Mouse (Mus musculus) neural tube, embryonic 12.5 days (tissue): ENCODE results near the gene Orc4. TPM values are rescaled to one million over a fixed set of nuclear protein-coding genes. Genes with fewer than 3 reads are reported as not detected.
A peak's percentile ranks its signal among the peaks of the same experiment; 100 is the strongest.

ENCODE experiments used
- ATAC-seq: fragments of 200-750 bp; cut with Nextera tagmentation; 2 replicates; pipeline ENCODE4 v1.8.0; 2017; ENCODE audit warnings: low read depth, mild to moderate bottlenecking, moderate TSS enrichment, moderate library complexity; ENCODE audit not compliant: low FRiP score
- H3K27ac ChIP-seq: fragments of 300-500 bp; sonication (generic); 2 replicates; pipeline ENCODE4 v1.5.1; 2016
- H3K27me3 ChIP-seq: fragments of 300-500 bp; sonication (generic); replicated peaks from 2 replicates; pipeline ENCODE4 v1.6.1; 2016; ENCODE audit warnings: mild to moderate bottlenecking
- H3K36me3 ChIP-seq: fragments of 300-500 bp; sonication (generic); 2 replicates; pipeline ENCODE4 v1.6.1; 2016; ENCODE audit warnings: mild to moderate bottlenecking
- H3K4me1 ChIP-seq: fragments of 300-500 bp; sonication (generic); 2 replicates; pipeline ENCODE4 v1.6.1; 2016
- H3K4me2 ChIP-seq: fragments of 300-500 bp; sonication (generic); replicated peaks from 2 replicates; pipeline ENCODE4 v1.6.1; 2016; ENCODE audit warnings: mild to moderate bottlenecking
- H3K4me3 ChIP-seq: fragments of 300-500 bp; sonication (generic); 2 replicates; pipeline ENCODE4 v1.5.1; 2016
- H3K9ac ChIP-seq: fragments of 300-500 bp; sonication (generic); 2 replicates; pipeline ENCODE4 v1.6.1; 2016; ENCODE audit warnings: mild to moderate bottlenecking
- H3K9me3 ChIP-seq: fragments of 300-500 bp; sonication (generic); 2 replicates; pipeline ENCODE4 v1.6.1; 2016; ENCODE audit warnings: mild to moderate bottlenecking
- WGBS: fragments of 180-500 bp; shearing (Covaris S2); methylation state at CpG from one replicate; pipeline ENCODE4 v1.1.7; 2016; 5-methylcytosine and 5-hydroxymethylcytosine counted together
- polyA plus RNA-seq: library from polyadenylated mRNA; unstranded; fragments of >200 nt; fragmentation: Nextera tagmentation; extraction: Ambion mirVana; gene quantifications from 2 replicates; pipeline ENCODE4 v1.2.1, GENCODE M21; 2016

Gene Orc4
- polyA plus RNA-seq = 110 and 129 TPM in 2 replicates

GRCm38 (mm10) chr2:48950252-48950315, at the start of gene Orc4:
Gene Orc4 (minus strand): TSS chr2:48950277.
- ATAC-seq = no peak
- no peaks in the 10 kb centered on the region for H3K27me3 ChIP-seq
- H3K9me3 ChIP-seq = no peaks in the 10 kb centered on the region
- peaks cover 8% of the 10 kb centered on the region for H3K4me1 ChIP-seq
- peak within 1 kb of the TSS; percentile 79 for H3K9ac ChIP-seq
- H3K4me3 ChIP-seq = peak within 1 kb of the TSS; percentile 85
- no peaks in the 10 kb centered on the region for H3K36me3 ChIP-seq
- H3K4me2 ChIP-seq = peak within 1 kb of the TSS; percentile 72
- WGBS = 0% methylated on average over 2 of the region's 2 CpGs
- peak within 1 kb of the TSS; percentile 90 for H3K27ac ChIP-seq

- 95% methylated on average over 3 of the region's 3 CpGs for whole genome bisulfite sequencing
- no peak overlapping the region for H3K27ac ChIP-seq
- H3K27me3 ChIP-seq = no peaks in the 10 kb centered on the region
- H3K4me3 ChIP-seq = no peak overlapping the region
- no peaks in the 10 kb centered on the region for H3K4me1 ChIP-seq
- H3K4me2 ChIP-seq = no peak overlapping the region
- ATAC-seq = no peak
- no peaks in the 10 kb centered on the region for H3K9me3 ChIP-seq
- no peaks in the 10 kb centered on the region for H3K36me3 ChIP-seq
- no peak overlapping the region for H3K9ac ChIP-seq
Measured at GRCm38 (mm10) chr2:48990322-48990721, 40.2 kb upstream of the Orc4 start.

- H3K4me3 ChIP-seq = no peak overlapping the region
- no peaks in the 10 kb centered on the region for H3K27me3 ChIP-seq
- no peaks in the 10 kb centered on the region for H3K4me1 ChIP-seq
- H3K9ac ChIP-seq = no peak overlapping the region
- 87% methylated on average over 3 of the region's 3 CpGs for WGBS
- H3K27ac ChIP-seq = no peak overlapping the region
- H3K4me2 ChIP-seq = no peak overlapping the region
- H3K9me3 ChIP-seq = no peaks in the 10 kb centered on the region
- H3K36me3 ChIP-seq = no peaks in the 10 kb centered on the region
- no peak for ATAC-seq
Measured at GRCm38 (mm10) chr2:48978920-48979319, 28.8 kb upstream of the Orc4 start.

- H3K9me3 ChIP-seq = no peaks in the 10 kb centered on the region
- no peak overlapping the region for H3K27ac ChIP-seq
- no peak overlapping the region for H3K9ac ChIP-seq
- 78% methylated on average over 3 of the region's 3 CpGs for WGBS
- 0 out of 2 replicates have a peak, but pooled peaks cover 3% of the 10 kb centered on the region for H3K36me3 ChIP-seq
- ATAC-seq = no peak
- no peak overlapping the region for H3K4me2 ChIP-seq
- no peaks in the 10 kb centered on the region for H3K27me3 ChIP-seq
- no peaks in the 10 kb centered on the region for H3K4me1 ChIP-seq
- H3K4me3 ChIP-seq = no peak overlapping the region
Measured at GRCm38 (mm10) chr2:48956591-48956990, 6.5 kb upstream of the Orc4 start.

- peak overlapping the region; percentile 67 for H3K4me2 ChIP-seq
- peak overlapping the region; percentile 90; the same call in 1 of the 2 replicates for H3K27ac ChIP-seq
- H3K27me3 ChIP-seq = no peaks in the 10 kb centered on the region
- no peak for ATAC-seq
- no peaks in the 10 kb centered on the region for H3K9me3 ChIP-seq
- H3K9ac ChIP-seq = peak overlapping the region; percentile 79
- H3K36me3 ChIP-seq = no peaks in the 10 kb centered on the region
- WGBS = 6% methylated on average over 6 of the region's 6 CpGs
- peak overlapping the region; percentile 85 for H3K4me3 ChIP-seq
- peaks cover 8% of the 10 kb centered on the region for H3K4me1 ChIP-seq
Measured at GRCm38 (mm10) chr2:48950316-48950880, 321 bp upstream of the Orc4 start.

DNA sequence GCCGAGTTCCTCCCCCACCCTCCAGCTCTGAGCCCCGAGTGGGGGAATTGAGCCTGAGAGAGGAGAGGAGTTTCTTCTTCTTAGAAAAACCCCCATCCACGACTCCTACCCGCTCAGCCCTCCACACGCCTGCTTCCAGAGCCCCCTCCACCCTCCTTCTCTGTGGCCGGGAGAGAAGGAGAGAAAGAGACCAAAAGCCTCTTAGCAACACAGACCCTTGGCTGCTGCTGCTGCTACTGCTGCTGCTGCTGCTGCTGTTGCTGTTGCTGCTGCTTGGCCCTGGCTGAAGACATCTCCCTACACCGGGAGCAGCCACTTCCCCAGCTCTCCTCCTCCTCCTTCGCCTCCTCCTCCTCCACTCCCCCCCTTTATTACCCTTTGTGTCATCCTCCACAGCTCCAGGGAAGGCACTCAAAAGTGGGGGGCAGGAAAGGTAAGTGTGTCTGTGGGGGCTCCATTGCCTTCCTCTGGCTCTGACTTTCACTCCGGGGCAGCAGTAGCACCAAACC, 280 bp downstream of the Orc4 start:
- Histone ChIP-seq H3K4me1 (peaks cover 8% of the 10 kb centered on the region), H3K4me2 (peak overlapping the region; percentile 67), H3K9ac (peak overlapping the region; percentile 79), H3K27ac (peak overlapping the region; percentile 90), H3K9me3 (no peaks in the 10 kb centered on the region), H3K4me3 (peak overlapping the region; percentile 85), H3K27me3 (no peaks in the 10 kb centered on the region), H3K36me3 (no peaks in the 10 kb centered on the region)
- peak; percentile 80 for ATAC-seq
- WGBS = 0% methylated on average over 8 of the region's 9 CpGs

- peak; percentile 99 for ATAC-seq
- Histone ChIP-seq H3K9ac (peak within 1 kb of the TSS; percentile 86), H3K4me3 (peak within 1 kb of the TSS; percentile 85), H3K4me1 (peaks cover 8% of the 10 kb centered on the region), H3K27me3 (no peaks in the 10 kb centered on the region), H3K27ac (peak within 1 kb of the TSS; percentile 90), H3K4me2 (peak within 1 kb of the TSS; percentile 72), H3K36me3 (no peaks in the 10 kb centered on the region), H3K9me3 (no peaks in the 10 kb centered on the region)
- WGBS = 1% methylated on average over 48 of the region's 49 CpGs
Measured at GRCm38 (mm10) chr2:48948841-48949584, 1.1 kb downstream of the Orc4 start, which contains the start of gene Mbd5. Gene Mbd5 (plus strand): TSS chr2:48949508.

DNA sequence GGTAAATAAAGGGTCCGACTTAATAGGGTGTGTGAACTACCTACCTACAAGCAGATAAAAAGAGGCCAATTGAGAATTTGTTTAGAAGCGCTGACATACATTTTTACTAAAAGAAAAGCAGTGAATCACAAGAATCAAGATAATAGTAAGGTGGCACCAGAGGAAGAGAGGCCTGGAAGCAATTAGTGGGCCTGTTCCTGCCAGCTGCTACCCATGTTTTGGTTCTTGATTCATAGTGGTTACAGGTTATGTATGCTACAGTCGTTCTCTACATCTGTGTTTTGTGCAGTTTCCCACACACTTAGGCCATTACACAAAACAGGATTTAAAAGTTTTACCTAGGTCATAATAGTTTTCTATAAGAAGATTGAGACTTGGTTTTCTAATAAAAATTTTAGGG, 2.3 kb downstream of the Orc4 start:
- peaks cover 8% of the 10 kb centered on the region for H3K4me1 ChIP-seq
- H3K27me3 ChIP-seq = no peaks in the 10 kb centered on the region
- H3K27ac ChIP-seq = no peak overlapping the region
- no peaks in the 10 kb centered on the region for H3K9me3 ChIP-seq
- H3K9ac ChIP-seq = no peak overlapping the region
- ATAC-seq = no peak
- H3K4me3 ChIP-seq = no peak overlapping the region
- no peaks in the 10 kb centered on the region for H3K36me3 ChIP-seq
- 71% methylated on average over 3 of the region's 3 CpGs for WGBS
- peak overlapping the region; percentile 72 for H3K4me2 ChIP-seq

- Histone ChIP-seq H3K27me3 (no peaks in the 10 kb centered on the region), H3K36me3 (peaks cover 8% of the 10 kb centered on the region), H3K27ac (no peak overlapping the region), H3K4me3 (no peak overlapping the region), H3K9me3 (no peaks in the 10 kb centered on the region), H3K4me1 (no peaks in the 10 kb centered on the region), H3K9ac (no peak overlapping the region), H3K4me2 (no peak overlapping the region)
- ATAC-seq = no peak
- WGBS = 95% methylated on average over 2 of the region's 2 CpGs
Measured at GRCm38 (mm10) chr2:48935058-48935457, 15.0 kb downstream of the Orc4 start.

- ATAC-seq = no peak
- peaks cover 30% of the 10 kb centered on the region for H3K36me3 ChIP-seq
Measured at GRCm38 (mm10) chr2:48915832-48916231, 34.2 kb downstream of the Orc4 start.

GRCm38 (mm10) chr2:48914185-48914584, 35.9 kb downstream of the Orc4 start:
- Histone ChIP-seq H3K27ac (no peak overlapping the region), H3K4me2 (no peak overlapping the region), H3K36me3 (peaks cover 30% of the 10 kb centered on the region), H3K9me3 (no peaks in the 10 kb centered on the region), H3K9ac (no peak overlapping the region), H3K4me3 (no peak overlapping the region), H3K27me3 (no peaks in the 10 kb centered on the region), H3K4me1 (no peaks in the 10 kb centered on the region)
- 75% methylated on average over 1 of the region's 1 CpGs for WGBS
- ATAC-seq = no peak

More at GRCm38 (mm10) chr2:48915832-48916231, 34.2 kb downstream of the Orc4 start:
- H3K27me3 ChIP-seq = no peaks in the 10 kb centered on the region
- no peak overlapping the region for H3K27ac ChIP-seq
- H3K9me3 ChIP-seq = no peaks in the 10 kb centered on the region
- no peak overlapping the region for H3K4me3 ChIP-seq
- no peak overlapping the region for H3K4me2 ChIP-seq
- no peaks in the 10 kb centered on the region for H3K4me1 ChIP-seq
- no peak overlapping the region for H3K9ac ChIP-seq

DNA sequence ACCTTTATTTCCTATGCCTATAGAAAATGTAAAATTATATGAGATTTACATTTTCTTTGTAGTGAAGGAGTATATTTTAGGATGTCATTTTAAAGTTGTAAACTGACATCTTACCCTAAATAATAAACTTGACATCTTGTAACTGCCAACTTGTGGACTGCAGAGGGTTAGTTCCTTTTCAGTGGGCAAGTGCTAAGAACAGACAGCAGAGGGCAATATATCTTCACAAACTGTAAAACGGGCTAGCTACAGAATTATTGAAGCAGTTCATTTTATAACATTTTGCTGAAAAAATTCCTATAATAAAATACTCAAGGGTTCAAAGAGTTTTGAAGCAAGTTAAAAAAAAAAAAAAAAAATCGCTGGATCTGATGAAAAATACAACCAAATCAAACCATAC, 41.2 kb downstream of the Orc4 start:
- Histone ChIP-seq H3K27me3 (no peaks in the 10 kb centered on the region), H3K27ac (no peak overlapping the region), H3K4me1 (no peaks in the 10 kb centered on the region), H3K4me3 (no peak overlapping the region), H3K4me2 (no peak overlapping the region), H3K9ac (no peak overlapping the region), H3K36me3 (peaks cover 27% of the 10 kb centered on the region), H3K9me3 (no peaks in the 10 kb centered on the region)
- no peak for ATAC-seq
- WGBS = 61% methylated on average over 2 of the region's 2 CpGs

DNA sequence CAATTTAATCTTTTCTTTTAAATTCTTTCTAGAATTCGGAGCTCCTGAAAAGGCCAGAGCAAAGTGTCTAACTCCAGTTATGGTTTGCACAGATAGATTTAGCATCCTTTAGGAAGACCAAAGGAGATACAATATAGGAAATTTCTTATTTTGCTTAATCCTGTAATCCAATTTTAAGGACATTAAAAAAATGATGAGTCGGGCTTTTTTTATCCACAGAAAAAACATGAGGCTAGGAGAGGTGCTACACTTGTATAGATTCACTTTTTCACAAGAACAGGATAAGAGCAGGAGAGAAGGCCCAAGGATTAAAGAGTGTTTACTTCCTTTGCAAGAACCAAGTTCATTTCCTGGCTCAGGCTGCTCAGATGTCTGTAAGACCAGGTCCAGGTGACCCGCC, 54.9 kb downstream of the Orc4 start:
- 92% methylated on average over 3 of the region's 3 CpGs for WGBS
- Histone ChIP-seq H3K4me1 (no peaks in the 10 kb centered on the region), H3K9ac (no peak overlapping the region), H3K4me2 (no peak overlapping the region), H3K9me3 (no peaks in the 10 kb centered on the region), H3K36me3 (peaks cover 24% of the 10 kb centered on the region), H3K27me3 (no peaks in the 10 kb centered on the region), H3K4me3 (no peak overlapping the region), H3K27ac (no peak overlapping the region)
- ATAC-seq = no peak
